Mouse (Mus musculus) embryonic facial prominence, embryonic 11.5 days (tissue): ENCODE measurements at regions not wholly inside any gene's neighbourhood (a gene's known extent, or its start where the extent isn't known, plus 50 kb on each side); places are given as distances from the start of the nearest gene placed in this dataset.
A peak's percentile ranks its signal among the peaks of the same experiment; 100 is the strongest.

Source experiments
- ATAC-seq: fragments of 200-750 bp; cut with Nextera tagmentation; replicated peaks from 2 replicates; pipeline ENCODE4 v1.8.0; 2017; ENCODE audit warnings: low read depth; ENCODE audit not compliant: insufficient number of reproducible peaks, low FRiP score, low TSS enrichment
- DNase-seq: peaks from one replicate; pipeline ENCODE4 v3.0.0-alpha.2; 2015; ENCODE audit warnings: low spot score
- H3K27ac ChIP-seq: fragments of 300-500 bp; sonication (generic); replicated peaks from 2 replicates; pipeline ENCODE4 v1.5.1; 2014; ENCODE audit warnings: mild to moderate bottlenecking, low read depth, low read length, control low read depth
- H3K27me3 ChIP-seq: fragments of 300-500 bp; sonication (generic); 2 replicates; pipeline ENCODE4 v1.6.1; 2014; ENCODE audit warnings: mild to moderate bottlenecking, low read length, moderate library complexity, mixed read lengths; ENCODE audit not compliant: control insufficient read depth, insufficient read depth
- H3K36me3 ChIP-seq: fragments of 300-500 bp; sonication (generic); replicated peaks from 2 replicates; pipeline ENCODE4 v1.6.1; 2014; ENCODE audit warnings: low read depth, mild to moderate bottlenecking, low read length, moderate library complexity, mixed read lengths; ENCODE audit not compliant: control insufficient read depth, insufficient read depth
- H3K4me1 ChIP-seq: fragments of 300-500 bp; sonication (generic); 2 replicates; pipeline ENCODE4 v1.6.1; 2014; ENCODE audit warnings: low read length, mixed read lengths; ENCODE audit not compliant: control insufficient read depth, insufficient read depth
- H3K4me2 ChIP-seq: fragments of 300-500 bp; sonication (generic); 2 replicates; pipeline ENCODE4 v1.6.1; 2014; ENCODE audit warnings: low read depth, mild to moderate bottlenecking, control low read depth, low read length, moderate library complexity
- H3K4me3 ChIP-seq: fragments of 300-500 bp; sonication (generic); 2 replicates; pipeline ENCODE4 v1.5.1; 2014; ENCODE audit warnings: low read depth, low read length, control low read depth
- H3K9ac ChIP-seq: fragments of 300-500 bp; sonication (generic); replicated peaks from 2 replicates; pipeline ENCODE4 v1.6.1; 2014; ENCODE audit warnings: mild to moderate bottlenecking, control low read depth, low read length
- H3K9me3 ChIP-seq: fragments of 300-500 bp; sonication (generic); replicated peaks from 2 replicates; pipeline ENCODE4 v1.6.1; 2016; ENCODE audit warnings: mild to moderate bottlenecking, low read length, inconsistent platforms, mixed read lengths; ENCODE audit not compliant: control insufficient read depth
- WGBS: fragments of 180-500 bp; shearing (Covaris S2); extraction: QIAGEN DNeasy Blood & Tissue Kit; methylation state at CpG from one replicate; pipeline ENCODE4 v1.1.7; 2014; 5-methylcytosine and 5-hydroxymethylcytosine counted together

GRCm38 (mm10) chr17:16101548-16101947 is 270.7 kb upstream of the Rgmb start:
- ATAC-seq (no peak), DNase-seq (no peak)
- H3K27me3 ChIP-seq = no peaks in the 10 kb centered on the region
- no peaks in the 10 kb centered on the region for H3K9me3 ChIP-seq
- H3K4me2 ChIP-seq = no peak overlapping the region
- H3K36me3 ChIP-seq = no peaks in the 10 kb centered on the region
- 64% methylated on average over 2 of the region's 2 CpGs for WGBS
- no peak overlapping the region for H3K4me3 ChIP-seq
- no peaks in the 10 kb centered on the region for H3K4me1 ChIP-seq
- no peak overlapping the region for H3K9ac ChIP-seq
- H3K27ac ChIP-seq = no peak overlapping the region

- 87% methylated on average over 4 of the region's 4 CpGs for WGBS
- Histone ChIP-seq H3K4me1 (no peaks in the 10 kb centered on the region), H3K9me3 (no peaks in the 10 kb centered on the region), H3K27me3 (no peaks in the 10 kb centered on the region), H3K4me3 (no peak overlapping the region), H3K4me2 (no peak overlapping the region), H3K9ac (no peak overlapping the region), H3K27ac (no peak overlapping the region), H3K36me3 (no peaks in the 10 kb centered on the region)
- no peak for DNase-seq
- no peak for ATAC-seq
Measured at GRCm38 (mm10) chr17:16092952-16093351, 262.1 kb upstream of the Rgmb start.

- Histone ChIP-seq H3K27ac (no peak overlapping the region), H3K4me2 (no peak overlapping the region), H3K27me3 (no peaks in the 10 kb centered on the region), H3K4me3 (no peak overlapping the region), H3K9ac (no peak overlapping the region), H3K36me3 (no peaks in the 10 kb centered on the region), H3K9me3 (no peaks in the 10 kb centered on the region), H3K4me1 (no peaks in the 10 kb centered on the region)
- ATAC-seq = no peak
- WGBS = 76% methylated on average over 8 of the region's 8 CpGs
- DNase-seq = no peak
Measured at GRCm38 (mm10) chr17:16089619-16090280, 258.9 kb upstream of the Rgmb start.

- no peaks in the 10 kb centered on the region for H3K27me3 ChIP-seq
- H3K4me2 ChIP-seq = no peak overlapping the region
- no peak overlapping the region for H3K9ac ChIP-seq
- 60% methylated on average over 5 of the region's 5 CpGs for WGBS
- H3K9me3 ChIP-seq = no peaks in the 10 kb centered on the region
- H3K27ac ChIP-seq = no peak overlapping the region
- H3K4me1 ChIP-seq = no peaks in the 10 kb centered on the region
- no peaks in the 10 kb centered on the region for H3K36me3 ChIP-seq
- peak; percentile 89 for ATAC-seq
- no peak for DNase-seq
- H3K4me3 ChIP-seq = no peak overlapping the region
Measured at GRCm38 (mm10) chr17:16088879-16089618, 258.2 kb upstream of the Rgmb start.

- no peak overlapping the region for H3K4me2 ChIP-seq
- DNase-seq (no peak), ATAC-seq (no peak)
- no peak overlapping the region for H3K27ac ChIP-seq
- no peak overlapping the region for H3K9ac ChIP-seq
- H3K4me1 ChIP-seq = no peaks in the 10 kb centered on the region
- no peak overlapping the region for H3K4me3 ChIP-seq
- H3K27me3 ChIP-seq = no peaks in the 10 kb centered on the region
- no peaks in the 10 kb centered on the region for H3K9me3 ChIP-seq
- 85% methylated on average over 2 of the region's 2 CpGs for WGBS
- H3K36me3 ChIP-seq = no peaks in the 10 kb centered on the region
Measured at GRCm38 (mm10) chr17:16087046-16087445, 256.2 kb upstream of the Rgmb start.

GRCm38 (mm10) chr17:16082842-16083241 is 252.0 kb upstream of the Rgmb start:
- no peak overlapping the region for H3K27ac ChIP-seq
- 93% methylated on average over 3 of the region's 3 CpGs for WGBS
- no peak overlapping the region for H3K9ac ChIP-seq
- no peaks in the 10 kb centered on the region for H3K27me3 ChIP-seq
- H3K4me2 ChIP-seq = no peak overlapping the region
- no peaks in the 10 kb centered on the region for H3K9me3 ChIP-seq
- no peak for ATAC-seq
- H3K4me1 ChIP-seq = no peaks in the 10 kb centered on the region
- H3K4me3 ChIP-seq = no peak overlapping the region
- H3K36me3 ChIP-seq = no peaks in the 10 kb centered on the region
- no peak for DNase-seq

- Histone ChIP-seq H3K36me3 (no peaks in the 10 kb centered on the region), H3K27me3 (no peaks in the 10 kb centered on the region), H3K4me3 (no peak overlapping the region), H3K9ac (no peak overlapping the region), H3K27ac (no peak overlapping the region), H3K9me3 (no peaks in the 10 kb centered on the region), H3K4me2 (no peak overlapping the region), H3K4me1 (no peaks in the 10 kb centered on the region)
- WGBS = 83% methylated on average over 3 of the region's 3 CpGs
- ATAC-seq (no peak), DNase-seq (no peak)
Measured at GRCm38 (mm10) chr17:16078549-16078948, 247.7 kb upstream of the Rgmb start.

- Histone ChIP-seq H3K9ac (no peak overlapping the region), H3K27ac (no peak overlapping the region), H3K27me3 (no peaks in the 10 kb centered on the region), H3K9me3 (no peaks in the 10 kb centered on the region), H3K36me3 (no peaks in the 10 kb centered on the region), H3K4me3 (no peak overlapping the region), H3K4me1 (no peaks in the 10 kb centered on the region), H3K4me2 (no peak overlapping the region)
- 61% methylated on average over 1 of the region's 1 CpGs for WGBS
- DNase-seq (no peak), ATAC-seq (no peak)
Measured at GRCm38 (mm10) chr17:16069334-16069733, 238.5 kb upstream of the Rgmb start.
